Mouse (Mus musculus): Measurements from ENCODE around the gene Fkbpl.

DNA sequence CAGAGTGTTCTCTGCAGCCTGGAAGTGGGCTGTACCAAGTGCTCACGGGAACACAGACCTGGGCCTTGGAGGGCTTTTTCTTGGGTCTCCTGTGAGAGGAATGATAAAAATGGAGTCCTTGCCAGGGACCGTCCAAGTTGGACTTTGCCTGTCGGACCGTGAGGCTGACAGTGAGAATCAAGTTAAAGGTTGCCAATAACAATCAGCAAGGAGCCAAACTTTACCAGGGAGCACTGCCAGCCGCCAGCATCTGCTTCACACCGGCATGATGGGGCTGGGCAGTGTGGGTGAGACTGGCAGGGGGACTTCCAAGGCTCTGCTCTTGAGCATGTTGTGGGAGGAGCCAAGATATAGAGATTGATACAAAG, 31.5 kb downstream of the Fkbpl start:
- TF ChIP-seq CTCF (IDR thresholded peaks at IDR 0.05; ENCODE audit: low read depth) = no peak
- TF ChIP-seq EP300 (optimal IDR thresholded peaks at IDR 0.05) = no peak

Measured in stomach, postnatal 0 days (tissue).